Mouse (Mus musculus) G1E (cell line): ENCODE results near the gene Dtx4. TPM values are rescaled to one million over a fixed set of nuclear protein-coding genes. Genes with fewer than 3 reads are reported as not detected.

ENCODE experiments used
- ATAC-seq: 2 replicates; pipeline ENCODE4 v1.8.0; 2016; ENCODE audit warnings: mild to moderate bottlenecking; ENCODE audit not compliant: insufficient number of reproducible peaks, poor library complexity, low FRiP score, severe bottlenecking; ENCODE audit errors: extremely low read depth
- DNase-seq: peaks from one replicate; pipeline ENCODE4 v3.0.0; 2012; ENCODE audit warnings: low spot score
- H3K27me3 ChIP-seq: 2 replicates; pipeline ENCODE4 v1.6.1; 2012; ENCODE audit warnings: mild to moderate bottlenecking, low read length, inconsistent platforms; ENCODE audit not compliant: insufficient read depth
- H3K36me3 ChIP-seq: replicated peaks from 2 replicates; pipeline ENCODE3; 2012; ENCODE audit warnings: mild to moderate bottlenecking, inconsistent platforms
- H3K4me1 ChIP-seq: 2 replicates; pipeline ENCODE4 v1.6.1; 2012; ENCODE audit warnings: low read depth, low read length, inconsistent platforms, mixed read lengths; ENCODE audit not compliant: insufficient read depth
- H3K4me3 ChIP-seq: 2 replicates; pipeline ENCODE4 v1.5.1; 2012; ENCODE audit warnings: low read depth, mild to moderate bottlenecking, inconsistent platforms, low read length, moderate library complexity, mixed read lengths
- H3K9me3 ChIP-seq: replicated peaks from 2 replicates; pipeline ENCODE4 v1.6.1; 2012; ENCODE audit warnings: inconsistent platforms
- CTCF ChIP-seq: IDR thresholded peaks from 2 replicates; pipeline ENCODE4 v1.5.1; 2012; ENCODE audit warnings: low read depth, low read length, inconsistent platforms, mixed read lengths
- GATA1 ChIP-seq: IDR thresholded peaks from 2 replicates; pipeline ENCODE4 v1.6.1; 2012; ENCODE audit warnings: borderline replicate concordance, low read length, inconsistent platforms, mixed read lengths
- GATA2 ChIP-seq: IDR thresholded peaks from 2 replicates; pipeline ENCODE4 v1.6.1; 2012; ENCODE audit warnings: low read depth, low read length, inconsistent platforms, borderline replicate concordance
- POLR2AphosphoS5 ChIP-seq: IDR thresholded peaks from 2 replicates; pipeline ENCODE4 v1.6.1; 2012; ENCODE audit warnings: low read depth, low read length, inconsistent platforms; ENCODE audit not compliant: insufficient replicate concordance
- TAL1 ChIP-seq: conservative IDR thresholded peaks from 2 replicates; pipeline ENCODE4 v1.6.1; 2012; ENCODE audit warnings: low read depth, low read length, inconsistent platforms, mixed read lengths
- polyA plus RNA-seq: library from polyadenylated mRNA; stranded (reverse); fragments of >175 nt; gene quantifications from 2 replicates; pipeline ENCODE4 v1.2.3, GENCODE M21; 2012
- total RNA-seq, 2 experiments: library from RNA; stranded (forward) in 1 of 2; stranded (reverse) in 1 of 2; fragments of 200-1000 nt in 1 of 2; fragments of >200 nt in 1 of 2; fragmentation: Nextera tagmentation in 1 of 2; gene quantifications; 2 replicates each; pipeline ENCODE4 v1.2.3; 2014 to 2017

The Dtx4 gene
- total and polyA plus RNA-seq, 3 experiments = 0.27 TPM; not detected in 2

- Histone ChIP-seq H3K9me3 (peaks cover 13% of the 10 kb centered on the region), H3K4me3 (no peak overlapping the region), H3K4me1 (no peaks in the 10 kb centered on the region), H3K36me3 (no peaks in the 10 kb centered on the region), H3K27me3 (no peaks in the 10 kb centered on the region)
- DNase-seq (no peak), ATAC-seq (no peak)
- TF ChIP-seq TAL1 = no peak
- no peak for TF ChIP-seq GATA1
- no peak for TF ChIP-seq POLR2AphosphoS5
- no peak for TF ChIP-seq GATA2
- TF ChIP-seq CTCF = no peak
Observed at GRCm38 (mm10) chr19:12502756-12503155, 1.5 kb upstream of the Dtx4 start.

- ATAC-seq = no peak
Observed at GRCm38 (mm10) chr19:12500881-12501311, 358 bp downstream of the Dtx4 start.

GRCm38 (mm10) chr19:12500124-12500523 is 1.1 kb downstream of the Dtx4 start:
- no peaks in the 10 kb centered on the region for H3K4me1 ChIP-seq
- TF ChIP-seq POLR2AphosphoS5 = no peak
- no peak for TF ChIP-seq TAL1
- TF ChIP-seq CTCF = no peak
- no peak for TF ChIP-seq GATA2
- no peak for TF ChIP-seq GATA1
- no peaks in the 10 kb centered on the region for H3K36me3 ChIP-seq
- no peaks in the 10 kb centered on the region for H3K27me3 ChIP-seq
- peaks cover 13% of the 10 kb centered on the region for H3K9me3 ChIP-seq
- no peak overlapping the region for H3K4me3 ChIP-seq
- DNase-seq (no peak), ATAC-seq (no peak)

More at GRCm38 (mm10) chr19:12500881-12501311, 358 bp downstream of the Dtx4 start:
- no peak for TF ChIP-seq GATA2
- TF ChIP-seq GATA1 = no peak
- TF ChIP-seq TAL1 = no peak
- TF ChIP-seq POLR2AphosphoS5 = no peak
- no peak for TF ChIP-seq CTCF
- Histone ChIP-seq H3K36me3 (no peaks in the 10 kb centered on the region), H3K27me3 (no peaks in the 10 kb centered on the region), H3K4me1 (no peaks in the 10 kb centered on the region), H3K9me3 (peaks cover 13% of the 10 kb centered on the region), H3K4me3 (no peak overlapping the region)
- no peak for DNase-seq

GRCm38 (mm10) chr19:12499485-12499884 is 1.8 kb downstream of the Dtx4 start:
- DNase-seq (no peak), ATAC-seq (no peak)
- peaks cover 13% of the 10 kb centered on the region for H3K9me3 ChIP-seq
- no peaks in the 10 kb centered on the region for H3K36me3 ChIP-seq
- H3K4me1 ChIP-seq = no peaks in the 10 kb centered on the region
- no peaks in the 10 kb centered on the region for H3K27me3 ChIP-seq
- H3K4me3 ChIP-seq = no peak overlapping the region
- no peak for TF ChIP-seq TAL1
- TF ChIP-seq POLR2AphosphoS5 = no peak
- no peak for TF ChIP-seq GATA2
- no peak for TF ChIP-seq GATA1
- no peak for TF ChIP-seq CTCF

DNA sequence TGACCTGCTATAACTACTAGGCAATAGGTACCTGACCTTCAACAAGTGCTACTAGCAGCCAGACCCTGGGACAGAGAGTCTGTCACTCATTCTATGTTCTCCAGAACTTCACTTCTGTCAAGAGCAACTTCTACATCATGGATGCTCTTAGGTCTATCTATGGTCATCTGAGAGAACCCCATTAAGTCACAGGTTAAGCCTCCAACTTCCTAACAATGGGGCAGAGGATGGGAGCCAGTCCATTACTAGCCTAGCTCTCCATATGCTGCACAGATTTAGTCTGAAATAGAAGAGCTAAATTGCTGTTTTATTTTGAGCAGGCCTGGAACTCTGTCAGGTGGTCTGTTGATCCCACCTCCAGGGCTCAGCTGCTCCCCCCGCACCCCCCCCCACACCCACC is 2.3 kb downstream of the Dtx4 start:
- H3K9me3 ChIP-seq = peaks cover 13% of the 10 kb centered on the region
- DNase-seq (no peak), ATAC-seq (no peak)
- no peaks in the 10 kb centered on the region for H3K36me3 ChIP-seq
- no peak overlapping the region for H3K4me3 ChIP-seq
- TF ChIP-seq CTCF (no peak), GATA1 (no peak), TAL1 (no peak), GATA2 (no peak), POLR2AphosphoS5 (no peak)
- no peaks in the 10 kb centered on the region; the same call in 1 of the 2 replicates for H3K4me1 ChIP-seq
- H3K27me3 ChIP-seq = no peaks in the 10 kb centered on the region

DNA sequence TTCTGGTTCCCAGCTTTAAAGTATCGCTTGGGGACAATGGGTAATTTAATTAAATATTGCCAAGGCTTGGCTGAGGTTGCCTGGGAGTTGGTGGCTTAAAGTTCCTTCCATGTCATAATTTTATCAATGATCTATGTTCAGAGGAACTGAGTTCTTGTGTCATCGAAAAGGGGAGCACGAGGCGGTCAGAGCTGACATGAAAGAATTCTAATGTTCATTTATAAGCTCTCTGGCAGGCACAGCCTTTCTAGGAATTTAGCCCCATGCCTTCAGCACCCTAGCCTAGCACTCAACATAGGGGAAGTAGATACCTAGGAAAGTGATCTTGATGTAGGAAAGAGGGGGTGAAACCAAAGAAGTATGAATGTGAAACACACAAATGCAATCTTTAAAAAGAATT is 2.9 kb downstream of the Dtx4 start:
- TF ChIP-seq GATA1 = no peak
- TF ChIP-seq TAL1 = no peak
- no peak for TF ChIP-seq CTCF
- TF ChIP-seq POLR2AphosphoS5 = no peak
- no peak for TF ChIP-seq GATA2
- H3K4me1 ChIP-seq = no peaks in the 10 kb centered on the region; the same call in 1 of the 2 replicates
- DNase-seq (no peak), ATAC-seq (no peak)
- no peaks in the 10 kb centered on the region for H3K27me3 ChIP-seq
- H3K4me3 ChIP-seq = no peak overlapping the region
- no peaks in the 10 kb centered on the region for H3K36me3 ChIP-seq
- H3K9me3 ChIP-seq = peaks cover 13% of the 10 kb centered on the region
